Mouse (Mus musculus): ENCODE results near the gene Snx9. TPM values are rescaled to one million over a fixed set of nuclear protein-coding genes. Genes with fewer than 3 reads are reported as not detected.

Snx9 gene
- polyA plus RNA-seq, 1 experiment, result 24.7 TPM

- H3K27me3 ChIP-seq (ENCODE audit: control insufficient read depth, insufficient read depth, insufficient read length), result no peaks in the 10 kb centered on the region
- H3K4me2 ChIP-seq (ENCODE audit: low read depth), result no peak overlapping the region
- no peak for TF ChIP-seq E2F4 (IDR thresholded peaks at IDR 0.05; ENCODE audit: insufficient read depth)
- TF ChIP-seq MYOG (IDR thresholded peaks at IDR 0.05; ENCODE audit: control insufficient read depth in 1 of 3, insufficient read depth in 1 of 3, insufficient read length in 2 of 3, low read depth in 2 of 3), result no peak
- no peak for TF ChIP-seq CEBPB (IDR thresholded peaks at IDR 0.05; ENCODE audit: insufficient read depth, poor library complexity, severe bottlenecking)
- TF ChIP-seq USF1 (IDR thresholded peaks at IDR 0.05; ENCODE audit: low read depth), result no peak
- no peak for TF ChIP-seq REST (IDR thresholded peaks at IDR 0.05; ENCODE audit: insufficient read depth, insufficient read length)
- TF ChIP-seq POLR2A (IDR thresholded peaks at IDR 0.05; ENCODE audit: insufficient read length, low read depth), result no peak
- TF ChIP-seq MYOD1 (IDR thresholded peaks at IDR 0.05; ENCODE audit: control insufficient read depth in 1 of 3, insufficient read length in 2 of 3, low read depth in 2 of 3), result no peak
- no peak for TF ChIP-seq POLR2AphosphoS2 (IDR thresholded peaks at IDR 0.05; ENCODE audit: insufficient read length, low read depth)
- no peak for TF ChIP-seq SRF (IDR thresholded peaks at IDR 0.05; ENCODE audit: control insufficient read depth, insufficient read length, low read depth)
- TF ChIP-seq MAX (IDR thresholded peaks at IDR 0.05; ENCODE audit: low read depth), result no peak
- no peak for TF ChIP-seq TCF3 (IDR thresholded peaks at IDR 0.05; ENCODE audit: insufficient read length, low read depth)
- no peak overlapping the region for H3K4me3 ChIP-seq
- H3K79me2 ChIP-seq (ENCODE audit: control insufficient read depth, insufficient read depth), result no peaks in the 10 kb centered on the region
- H3K36me3 ChIP-seq (ENCODE audit: control insufficient read depth, insufficient read depth), result no peaks in the 10 kb centered on the region
- H3ac ChIP-seq (ENCODE audit: control insufficient read depth, insufficient read length), result no peak overlapping the region
These were observed 45.3 kb upstream of the Snx9 start for GRCm38 (mm10) chr17:5795878-5796277.

GRCm38 (mm10) chr17:5797124-5797760 is 43.9 kb upstream of the Snx9 start:
- Histone ChIP-seq H3K79me2 (ENCODE audit: control insufficient read depth, insufficient read depth) (no peaks in the 10 kb centered on the region), H3K36me3 (ENCODE audit: control insufficient read depth, insufficient read depth) (no peaks in the 10 kb centered on the region), H3K4me2 (ENCODE audit: low read depth) (no peak overlapping the region), H3K4me3 (no peak overlapping the region), H3ac (ENCODE audit: control insufficient read depth, insufficient read length) (no peak overlapping the region), H3K27me3 (ENCODE audit: control insufficient read depth, insufficient read depth, insufficient read length) (no peaks in the 10 kb centered on the region)
- TF ChIP-seq REST (IDR thresholded peaks at IDR 0.05; ENCODE audit: insufficient read depth, insufficient read length) (no peak), SRF (IDR thresholded peaks at IDR 0.05; ENCODE audit: control insufficient read depth, insufficient read length, low read depth) (no peak), MYOD1 (IDR thresholded peaks at IDR 0.05; ENCODE audit: control insufficient read depth in 1 of 3, insufficient read length in 2 of 3, low read depth in 2 of 3) (no peak), POLR2A (IDR thresholded peaks at IDR 0.05; ENCODE audit: insufficient read length, low read depth) (no peak), MYOG (IDR thresholded peaks at IDR 0.05; ENCODE audit: control insufficient read depth in 1 of 3, insufficient read depth in 1 of 3, insufficient read length in 2 of 3, low read depth in 2 of 3) (no peak), USF1 (IDR thresholded peaks at IDR 0.05; ENCODE audit: low read depth) (no peak), TCF3 (IDR thresholded peaks at IDR 0.05; ENCODE audit: insufficient read length, low read depth) (no peak), CEBPB (IDR thresholded peaks at IDR 0.05; ENCODE audit: insufficient read depth, poor library complexity, severe bottlenecking) (no peak), MAX (IDR thresholded peaks at IDR 0.05; ENCODE audit: low read depth) (no peak), TCF12 (IDR thresholded peaks at IDR 0.05; ENCODE audit: insufficient read depth, poor library complexity, severe bottlenecking) (no peak), E2F4 (IDR thresholded peaks at IDR 0.05; ENCODE audit: insufficient read depth) (no peak), POLR2AphosphoS2 (IDR thresholded peaks at IDR 0.05; ENCODE audit: insufficient read length, low read depth) (no peak)

- no peak overlapping the region for H3K4me3 ChIP-seq
- TF ChIP-seq REST (IDR thresholded peaks at IDR 0.05; ENCODE audit: insufficient read depth, insufficient read length) (no peak), MAX (IDR thresholded peaks at IDR 0.05; ENCODE audit: low read depth) (no peak), TCF3 (IDR thresholded peaks at IDR 0.05; ENCODE audit: insufficient read length, low read depth) (no peak), MYOD1 (IDR thresholded peaks at IDR 0.05; ENCODE audit: control insufficient read depth in 1 of 3, insufficient read length in 2 of 3, low read depth in 2 of 3) (no peak), CEBPB (IDR thresholded peaks at IDR 0.05; ENCODE audit: insufficient read depth, poor library complexity, severe bottlenecking) (no peak), TCF12 (IDR thresholded peaks at IDR 0.05; ENCODE audit: insufficient read depth, poor library complexity, severe bottlenecking) (no peak), MYOG (IDR thresholded peaks at IDR 0.05; ENCODE audit: control insufficient read depth in 1 of 3, insufficient read depth in 1 of 3, insufficient read length in 2 of 3, low read depth in 2 of 3) (no peak), USF1 (IDR thresholded peaks at IDR 0.05; ENCODE audit: low read depth) (no peak), SRF (IDR thresholded peaks at IDR 0.05; ENCODE audit: control insufficient read depth, insufficient read length, low read depth) (no peak)
- no peak overlapping the region for H3ac ChIP-seq (ENCODE audit: control insufficient read depth, insufficient read length)
- H3K27me3 ChIP-seq (ENCODE audit: control insufficient read depth, insufficient read depth, insufficient read length), result no peaks in the 10 kb centered on the region
- no peaks in the 10 kb centered on the region for H3K79me2 ChIP-seq (ENCODE audit: control insufficient read depth, insufficient read depth)
- H3K4me2 ChIP-seq (ENCODE audit: low read depth), result peak overlapping the region; percentile 96
- no peaks in the 10 kb centered on the region for H3K36me3 ChIP-seq (ENCODE audit: control insufficient read depth, insufficient read depth)
These were observed 42.8 kb upstream of the Snx9 start for GRCm38 (mm10) chr17:5798221-5798801.

DNA sequence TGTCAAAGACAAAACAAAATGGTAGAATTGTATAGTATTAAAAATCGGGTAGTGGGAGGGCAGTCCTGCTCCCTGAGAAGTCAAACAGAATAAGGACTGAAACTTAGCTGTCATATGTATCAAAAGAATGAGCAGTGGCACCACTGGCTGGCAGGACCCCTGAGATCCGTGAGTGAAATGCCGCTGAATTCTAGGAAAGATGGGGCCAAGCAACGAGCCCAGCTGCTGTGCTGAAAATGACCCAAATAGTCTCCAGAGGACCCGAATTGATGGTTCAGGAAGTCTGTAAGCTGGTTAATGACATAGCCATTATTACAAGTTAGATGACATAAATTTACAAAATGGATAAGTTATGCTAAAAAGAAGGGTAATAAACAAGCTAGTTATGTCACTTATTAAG is 42.2 kb upstream of the Snx9 start:
- Histone ChIP-seq H3K36me3 (ENCODE audit: control insufficient read depth, insufficient read depth) (no peaks in the 10 kb centered on the region), H3K27me3 (ENCODE audit: control insufficient read depth, insufficient read depth, insufficient read length) (no peaks in the 10 kb centered on the region), H3K4me2 (ENCODE audit: low read depth) (peak overlapping the region; percentile 96), H3K79me2 (ENCODE audit: control insufficient read depth, insufficient read depth) (no peaks in the 10 kb centered on the region), H3ac (ENCODE audit: control insufficient read depth, insufficient read length) (no peak overlapping the region), H3K4me3 (peak overlapping the region; percentile 23)
- TF ChIP-seq MAX (IDR thresholded peaks at IDR 0.05; ENCODE audit: low read depth), result no peak
- no peak for TF ChIP-seq TCF12 (IDR thresholded peaks at IDR 0.05; ENCODE audit: insufficient read depth, poor library complexity, severe bottlenecking)
- TF ChIP-seq TCF3 (IDR thresholded peaks at IDR 0.05; ENCODE audit: insufficient read length, low read depth), result no peak
- TF ChIP-seq MYOD1 (IDR thresholded peaks at IDR 0.05; ENCODE audit: control insufficient read depth in 1 of 3, insufficient read length in 2 of 3, low read depth in 2 of 3), result no peak
- TF ChIP-seq USF1 (IDR thresholded peaks at IDR 0.05; ENCODE audit: low read depth), result no peak
- no peak for TF ChIP-seq E2F4 (IDR thresholded peaks at IDR 0.05; ENCODE audit: insufficient read depth)
- no peak for TF ChIP-seq REST (IDR thresholded peaks at IDR 0.05; ENCODE audit: insufficient read depth, insufficient read length)
- TF ChIP-seq POLR2A (IDR thresholded peaks at IDR 0.05; ENCODE audit: insufficient read length, low read depth), result no peak
- no peak for TF ChIP-seq MYOG (IDR thresholded peaks at IDR 0.05; ENCODE audit: control insufficient read depth in 1 of 3, insufficient read depth in 1 of 3, insufficient read length in 2 of 3, low read depth in 2 of 3)
- TF ChIP-seq POLR2AphosphoS2 (IDR thresholded peaks at IDR 0.05; ENCODE audit: insufficient read length, low read depth), result no peak
- TF ChIP-seq CEBPB (IDR thresholded peaks at IDR 0.05; ENCODE audit: insufficient read depth, poor library complexity, severe bottlenecking), result no peak
- no peak for TF ChIP-seq SRF (IDR thresholded peaks at IDR 0.05; ENCODE audit: control insufficient read depth, insufficient read length, low read depth)

All from myocyte (in vitro differentiated cells).